Mouse (Mus musculus) left cerebral cortex, postnatal 25 days (tissue): ENCODE measurements around the gene Ccm2. TPM values are rescaled to one million over a fixed set of nuclear protein-coding genes. Genes with fewer than 3 reads are reported as not detected.
A peak's percentile ranks its signal among the peaks of the same experiment; 100 is the strongest.
"Not testable (repeated sequence)": the region's sequence is repeated elsewhere in the genome, so short reads cannot be mapped to it uniquely, and the experiment has no call there.

Experiments used
- DNase-seq, 2 experiments: peaks; one replicate each; pipeline ENCODE4 v3.0.0; 2022; ENCODE audit warnings: low spot score in 2 of 2, mixed read lengths in 1 of 2
- intact Hi-C: fragments of 180-260 bp; cut with DNase I; formaldehyde crosslinking; loops from one replicate; pipeline ENCODE4 v1.15.1; 2025
- total RNA-seq, 2 experiments: library from RNA; stranded (reverse); gene quantifications; 2 replicates each; pipeline ENCODE4 v1.2.3; 2021

The Ccm2 gene
- total RNA-seq, result 10 to 100 TPM; 57.6 to 63.5 TPM

- peak; percentile 93 to 97 for DNase-seq
- intact Hi-C loops, result loop anchor here (1.0 to 2.0 kb wide), 4 partner anchors 18 to 80 kb away; partner anchors contain the start of gene Tbrg4
Observed at GRCm38 (mm10) chr11:6546205-6547013, at the start of gene Ccm2. TSS of gene Ccm2 (plus strand) at chr11:6546887.

- intact Hi-C loops, result no loop called here
- DNase-seq, result no peak
Observed at GRCm38 (mm10) chr11:6497311-6497948, 49.3 kb upstream of the Ccm2 start.

GRCm38 (mm10) chr11:6502506-6502905 lies 44.2 kb upstream of the Ccm2 start:
- no peak for DNase-seq
- intact Hi-C loops, result no loop called here

GRCm38 (mm10) chr11:6504226-6504625 lies 42.5 kb upstream of the Ccm2 start:
- intact Hi-C loops, result no loop called here
- DNase-seq, result no peak

- intact Hi-C loops, result no loop called here
- no peak for DNase-seq
Observed at GRCm38 (mm10) chr11:6504689-6505088, 42.0 kb upstream of the Ccm2 start.

GRCm38 (mm10) chr11:6506516-6506915 lies 40.2 kb upstream of the Ccm2 start:
- DNase-seq, result no peak
- intact Hi-C loops, result no loop called here

- intact Hi-C loops, result no loop called here
- no peak for DNase-seq
Observed at GRCm38 (mm10) chr11:6508269-6508876, 38.3 kb upstream of the Ccm2 start.

- intact Hi-C loops, result no loop called here
- DNase-seq, result no peak
Observed at GRCm38 (mm10) chr11:6514837-6515236, 31.9 kb upstream of the Ccm2 start.

GRCm38 (mm10) chr11:6519491-6520033 lies 27.1 kb upstream of the Ccm2 start:
- no peak for DNase-seq
- intact Hi-C loops, result no loop called here

- no peak for DNase-seq
- intact Hi-C loops, result no loop called here
Observed at GRCm38 (mm10) chr11:6520507-6521173, 26.0 kb upstream of the Ccm2 start, which contains the start of gene Myo1g. TSS of gene Myo1g (minus strand) at chr11:6520965.

GRCm38 (mm10) chr11:6522782-6523525 lies 23.7 kb upstream of the Ccm2 start:
- DNase-seq, result peak in 1 of 2 experiments; percentile 7
- intact Hi-C loops, result no loop called here

- intact Hi-C loops, result no loop called here
- no peak for DNase-seq
Observed at GRCm38 (mm10) chr11:6523662-6524088, 23.0 kb upstream of the Ccm2 start.

GRCm38 (mm10) chr11:6524165-6524879 lies 22.4 kb upstream of the Ccm2 start:
- intact Hi-C loops, result no loop called here
- no peak for DNase-seq

- DNase-seq, result no peak
- intact Hi-C loops, result no loop called here
Observed at GRCm38 (mm10) chr11:6524880-6525238, 21.8 kb upstream of the Ccm2 start.

- intact Hi-C loops, result no loop called here
- no peak for DNase-seq
Observed at GRCm38 (mm10) chr11:6525241-6525640, 21.4 kb upstream of the Ccm2 start.

- DNase-seq, intact Hi-C loops: not testable (repeated sequence)
Observed at GRCm38 (mm10) chr11:6526526-6527255, 20.0 kb upstream of the Ccm2 start.

GRCm38 (mm10) chr11:6527256-6528185 lies 19.2 kb upstream of the Ccm2 start:
- intact Hi-C loops, result loop anchor here (1.0 kb wide), 2 partner anchors 19 to 51 kb away; partner anchors contain the start of gene Ccm2
- DNase-seq, result no peak
